Mouse (Mus musculus): ENCODE results near the gene Grin1.

Gene Grin1

GRCm38 (mm10) chr2:25287927-25288649, 30.9 kb downstream of the Grin1 start, which contains the start of gene Tmem210:
Tmem210 (plus strand) TSS chr2:25288145.
- in situ Hi-C loops (cut with MboI; ENCODE audit: low sequenced_read_pairs): no loop called here

- in situ Hi-C loops (cut with MboI; ENCODE audit: low sequenced_read_pairs): no loop called here
Measured at GRCm38 (mm10) chr2:25286837-25287636, 31.9 kb downstream of the Grin1 start.

GRCm38 (mm10) chr2:25286314-25286713, 32.7 kb downstream of the Grin1 start:
- in situ Hi-C loops (cut with MboI; ENCODE audit: low sequenced_read_pairs): no loop called here

- in situ Hi-C loops (cut with MboI; ENCODE audit: low sequenced_read_pairs): no loop called here
Measured at GRCm38 (mm10) chr2:25285551-25285950, 33.4 kb downstream of the Grin1 start.

- in situ Hi-C loops (cut with MboI; ENCODE audit: low sequenced_read_pairs): no loop called here
Measured at GRCm38 (mm10) chr2:25278928-25279882, 39.8 kb downstream of the Grin1 start.

GRCm38 (mm10) chr2:25273010-25273409, 46.0 kb downstream of the Grin1 start:
- in situ Hi-C loops (cut with MboI; ENCODE audit: low sequenced_read_pairs): no loop called here

GRCm38 (mm10) chr2:25272515-25272914, 46.5 kb downstream of the Grin1 start:
- in situ Hi-C loops (cut with MboI; ENCODE audit: low sequenced_read_pairs): no loop called here

- in situ Hi-C loops (cut with MboI; ENCODE audit: low sequenced_read_pairs): no loop called here
Measured at GRCm38 (mm10) chr2:25271827-25272511, 47.0 kb downstream of the Grin1 start, which contains the start of the genes Ssna1 and Anapc2. Ssna1 (minus strand) TSS chr2:25272438. Anapc2 (plus strand) TSS chr2:25272478.

GRCm38 (mm10) chr2:25267746-25268309, 51.2 kb downstream of the Grin1 start:
- in situ Hi-C loops (cut with MboI; ENCODE audit: low sequenced_read_pairs): no loop called here

GRCm38 (mm10) chr2:25267241-25267640, 51.7 kb downstream of the Grin1 start:
- in situ Hi-C loops (cut with MboI; ENCODE audit: low sequenced_read_pairs): no loop called here

- in situ Hi-C loops (cut with MboI; ENCODE audit: low sequenced_read_pairs): no loop called here
Measured at GRCm38 (mm10) chr2:25266720-25267119, 52.3 kb downstream of the Grin1 start.

GRCm38 (mm10) chr2:25265897-25266656, 52.9 kb downstream of the Grin1 start:
- in situ Hi-C loops (cut with MboI; ENCODE audit: low sequenced_read_pairs): no loop called here

GRCm38 (mm10) chr2:25264851-25265250, 54.1 kb downstream of the Grin1 start:
- in situ Hi-C loops (cut with MboI; ENCODE audit: low sequenced_read_pairs): no loop called here

- in situ Hi-C loops (cut with MboI; ENCODE audit: low sequenced_read_pairs): no loop called here
Measured at GRCm38 (mm10) chr2:25264286-25264660, 54.7 kb downstream of the Grin1 start.

GRCm38 (mm10) chr2:25263623-25264285, 55.2 kb downstream of the Grin1 start:
- in situ Hi-C loops (cut with MboI; ENCODE audit: low sequenced_read_pairs): no loop called here

GRCm38 (mm10) chr2:25262795-25263622, 56.0 kb downstream of the Grin1 start:
- in situ Hi-C loops (cut with MboI; ENCODE audit: low sequenced_read_pairs): no loop called here

- in situ Hi-C loops (cut with MboI; ENCODE audit: low sequenced_read_pairs): no loop called here
Measured at GRCm38 (mm10) chr2:25262291-25262767, 56.7 kb downstream of the Grin1 start, which contains the start of gene Tprn. Tprn (plus strand) TSS chr2:25262618.

- in situ Hi-C loops (cut with MboI; ENCODE audit: low sequenced_read_pairs): no loop called here
Measured at GRCm38 (mm10) chr2:25261870-25262269, 57.1 kb downstream of the Grin1 start.

All from CH12F3 (cell line).